Mouse (Mus musculus): ENCODE data around the gene Mdm1.

Mdm1 gene

GRCm38 (mm10) chr10:118141018-118141883 is at the start of gene Mdm1:
TSS of gene Mdm1 (plus strand) at chr10:118141811.
- peak; percentile 98 for DNase-seq (ENCODE audit: low spot score)

- DNase-seq (ENCODE audit: low spot score), result no peak
These were observed 48.9 kb upstream of the Mdm1 start for GRCm38 (mm10) chr10:118092745-118093144.

- DNase-seq (ENCODE audit: low spot score), result no peak
These were observed 47.9 kb upstream of the Mdm1 start for GRCm38 (mm10) chr10:118093728-118094127.

- no peak for DNase-seq (ENCODE audit: low spot score)
These were observed 46.8 kb upstream of the Mdm1 start for GRCm38 (mm10) chr10:118094853-118095252.

- DNase-seq (ENCODE audit: low spot score), result no peak
These were observed 45.4 kb upstream of the Mdm1 start for GRCm38 (mm10) chr10:118096223-118096622.

GRCm38 (mm10) chr10:118097898-118098297 is 43.7 kb upstream of the Mdm1 start:
- DNase-seq (ENCODE audit: low spot score), result no peak

GRCm38 (mm10) chr10:118100570-118100969 is 41.0 kb upstream of the Mdm1 start:
- no peak for DNase-seq (ENCODE audit: low spot score)

- DNase-seq (ENCODE audit: low spot score), result no peak
These were observed 40.6 kb upstream of the Mdm1 start for GRCm38 (mm10) chr10:118101056-118101455.

- DNase-seq (ENCODE audit: low spot score), result peak; percentile 85
These were observed 38.5 kb upstream of the Mdm1 start for GRCm38 (mm10) chr10:118103020-118103666.

- no peak for DNase-seq (ENCODE audit: low spot score)
These were observed 37.7 kb upstream of the Mdm1 start for GRCm38 (mm10) chr10:118103906-118104305.

GRCm38 (mm10) chr10:118107031-118107430 is 34.6 kb upstream of the Mdm1 start:
- no peak for DNase-seq (ENCODE audit: low spot score)

GRCm38 (mm10) chr10:118110006-118110920 is 31.3 kb upstream of the Mdm1 start:
- DNase-seq (ENCODE audit: low spot score), result no peak

GRCm38 (mm10) chr10:118110921-118111301 is 30.7 kb upstream of the Mdm1 start:
- no peak for DNase-seq (ENCODE audit: low spot score)

GRCm38 (mm10) chr10:118111621-118112020 is 30.0 kb upstream of the Mdm1 start:
- no peak for DNase-seq (ENCODE audit: low spot score)

- DNase-seq (ENCODE audit: low spot score), result no peak
These were observed 29.2 kb upstream of the Mdm1 start for GRCm38 (mm10) chr10:118112294-118112893.

- DNase-seq (ENCODE audit: low spot score), result no peak
These were observed 28.3 kb upstream of the Mdm1 start for GRCm38 (mm10) chr10:118113256-118113682.

- DNase-seq (ENCODE audit: low spot score), result no peak
These were observed 27.3 kb upstream of the Mdm1 start for GRCm38 (mm10) chr10:118114271-118114670.

GRCm38 (mm10) chr10:118116456-118116855 is 25.2 kb upstream of the Mdm1 start:
- DNase-seq (ENCODE audit: low spot score), result no peak

- no peak for DNase-seq (ENCODE audit: low spot score)
These were observed 20.3 kb upstream of the Mdm1 start for GRCm38 (mm10) chr10:118121047-118121936.

GRCm38 (mm10) chr10:118121937-118122285 is 19.7 kb upstream of the Mdm1 start:
- no peak for DNase-seq (ENCODE audit: low spot score)

Data from testis, postnatal 14 days (tissue).